Mouse (Mus musculus) kidney, embryonic 14.5 days (tissue): ENCODE measurements around the gene Arhgap4. TPM values are rescaled to one million over a fixed set of nuclear protein-coding genes. Genes with fewer than 3 reads are reported as not detected.

ENCODE experiments used
- polyA plus RNA-seq: library from polyadenylated mRNA; unstranded; fragments of >200 nt; fragmentation: Nextera tagmentation; extraction: Ambion mirVana; gene quantifications from 2 replicates; pipeline ENCODE4 v1.2.1, GENCODE M21; 2014

Arhgap4 gene
- polyA plus RNA-seq, 1 experiment from 2014 or later = 4.2 TPM

Other genes with a start within 250 kb of the Arhgap4 start
- 9.0 and 10.4 TPM in 2 replicates for gene Slc6a8, start 248.7 kb downstream of the Arhgap4 start, polyA plus RNA-seq
- gene Bcap31, start 205.7 kb downstream of the Arhgap4 start, polyA plus RNA-seq = 228 and 265 TPM in 2 replicates
- gene Abcd1, start 205.3 kb downstream of the Arhgap4 start, polyA plus RNA-seq = 9.3 and 12.0 TPM in 2 replicates
- gene Plxnb3, start 164.8 kb downstream of the Arhgap4 start, polyA plus RNA-seq = 0.14 and 0.27 TPM in 2 replicates
- gene Srpk3, start 147.5 kb downstream of the Arhgap4 start, polyA plus RNA-seq = 2.9 and 4.7 TPM in 2 replicates
- 221 and 247 TPM in 2 replicates for gene Idh3g, start 135.0 kb downstream of the Arhgap4 start, polyA plus RNA-seq
- 207 and 210 TPM in 2 replicates for gene Ssr4, start 134.8 kb downstream of the Arhgap4 start, polyA plus RNA-seq
- 1.1 and 1.9 TPM in 2 replicates for gene Pdzd4, start 96.9 kb downstream of the Arhgap4 start, polyA plus RNA-seq
- 2.3 and 4.4 TPM in 2 replicates for gene Avpr2, start 29.8 kb downstream of the Arhgap4 start, polyA plus RNA-seq
- 4.2 and 6.1 TPM in 2 replicates for gene L1cam, start 25.8 kb downstream of the Arhgap4 start, polyA plus RNA-seq
- 140 and 168 TPM in 2 replicates for gene Naa10, start 74 bp upstream of the Arhgap4 start, polyA plus RNA-seq
- 36.9 and 38.8 TPM in 2 replicates for gene Renbp, start 9.0 kb upstream of the Arhgap4 start, polyA plus RNA-seq
- 78.4 and 87.8 TPM in 2 replicates for gene Hcfc1, start 44.5 kb upstream of the Arhgap4 start, polyA plus RNA-seq
- gene Irak1, start 102.0 kb upstream of the Arhgap4 start, polyA plus RNA-seq = 56.6 and 64.8 TPM in 2 replicates
- not detected in 2 replicates for gene Opn1mw, start 205.6 kb upstream of the Arhgap4 start, polyA plus RNA-seq
- 8.4 and 12.7 TPM in 2 replicates for gene Mecp2, start 213.5 kb upstream of the Arhgap4 start, polyA plus RNA-seq
- gene Tex28, start 246.0 kb upstream of the Arhgap4 start, polyA plus RNA-seq = not detected in 2 replicates